Mouse (Mus musculus) liver, embryonic 14.5 days (tissue): ENCODE measurements around the gene Rnf186.
A peak's percentile ranks its signal among the peaks of the same experiment; 100 is the strongest.

Source experiments
- CTCF ChIP-seq: IDR thresholded peaks from 2 replicates; pipeline ENCODE4 v1.5.1; 2016; ENCODE audit warnings: antibody characterized with exemption, low read depth, control low read depth
- EP300 ChIP-seq: IDR thresholded peaks from 2 replicates; pipeline ENCODE4 v1.6.1; 2016; ENCODE audit warnings: antibody characterized with exemption, low read depth

DNA sequence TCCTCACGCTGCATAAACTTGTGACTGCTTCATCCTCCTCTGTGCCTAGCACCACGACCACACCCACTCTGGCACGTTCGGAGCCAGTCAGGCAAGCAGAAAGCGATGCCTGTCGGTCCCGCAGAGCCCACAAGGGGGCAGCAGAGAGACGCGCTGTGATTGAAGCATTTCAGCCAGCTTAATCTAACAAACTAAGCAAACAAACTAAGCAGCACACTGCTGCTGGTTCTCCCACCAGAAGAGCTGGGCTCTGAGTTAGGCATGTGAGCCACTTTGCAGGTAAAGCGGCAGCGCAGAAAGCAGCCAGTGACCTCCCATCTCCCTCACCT is 44.8 kb upstream of the Rnf186 start:
- TF ChIP-seq EP300 (no peak), CTCF (peak; percentile 99)
